Mouse (Mus musculus): ENCODE results near the gene Prmt9. TPM values are rescaled to one million over a fixed set of nuclear protein-coding genes. Genes with fewer than 3 reads are reported as not detected.

Gene Prmt9
- 10.6 and 11.8 TPM in 2 replicates for polyA plus RNA-seq (2015; fragmentation: Nextera tagmentation; extraction: Ambion mirVana)

DNA sequence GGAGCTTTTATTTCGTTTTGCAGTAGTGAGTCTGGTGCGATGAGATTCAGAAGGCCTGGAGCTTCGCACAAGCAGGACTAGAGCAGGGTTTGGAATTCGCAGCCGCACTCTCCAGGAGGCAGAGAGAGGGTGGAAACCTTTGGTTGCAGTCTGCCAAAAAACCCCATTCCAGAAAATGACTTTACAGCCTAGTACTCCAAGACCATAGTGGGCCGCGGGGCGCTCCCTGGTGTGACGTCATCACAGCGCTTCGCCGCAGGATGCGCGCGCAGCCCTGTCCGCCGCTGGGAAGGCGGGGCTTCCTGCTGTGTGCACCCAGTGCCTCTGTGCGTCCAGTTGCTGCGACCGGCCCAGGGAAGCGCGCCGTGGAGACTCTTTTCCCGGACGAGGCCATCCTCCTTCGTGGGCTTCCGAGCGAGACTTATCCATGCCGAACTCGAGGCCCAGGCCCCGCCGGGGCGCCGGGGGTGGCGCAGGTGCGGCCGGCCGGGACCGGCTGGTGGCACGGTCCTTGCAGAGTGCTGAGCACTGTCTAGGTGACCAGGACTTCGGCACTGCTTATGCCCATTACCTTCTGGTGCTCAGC lies at the start of gene Prmt9:
Prmt9 (plus strand) TSS at position 277 of the 586 bp plus-strand sequence.

DNA sequence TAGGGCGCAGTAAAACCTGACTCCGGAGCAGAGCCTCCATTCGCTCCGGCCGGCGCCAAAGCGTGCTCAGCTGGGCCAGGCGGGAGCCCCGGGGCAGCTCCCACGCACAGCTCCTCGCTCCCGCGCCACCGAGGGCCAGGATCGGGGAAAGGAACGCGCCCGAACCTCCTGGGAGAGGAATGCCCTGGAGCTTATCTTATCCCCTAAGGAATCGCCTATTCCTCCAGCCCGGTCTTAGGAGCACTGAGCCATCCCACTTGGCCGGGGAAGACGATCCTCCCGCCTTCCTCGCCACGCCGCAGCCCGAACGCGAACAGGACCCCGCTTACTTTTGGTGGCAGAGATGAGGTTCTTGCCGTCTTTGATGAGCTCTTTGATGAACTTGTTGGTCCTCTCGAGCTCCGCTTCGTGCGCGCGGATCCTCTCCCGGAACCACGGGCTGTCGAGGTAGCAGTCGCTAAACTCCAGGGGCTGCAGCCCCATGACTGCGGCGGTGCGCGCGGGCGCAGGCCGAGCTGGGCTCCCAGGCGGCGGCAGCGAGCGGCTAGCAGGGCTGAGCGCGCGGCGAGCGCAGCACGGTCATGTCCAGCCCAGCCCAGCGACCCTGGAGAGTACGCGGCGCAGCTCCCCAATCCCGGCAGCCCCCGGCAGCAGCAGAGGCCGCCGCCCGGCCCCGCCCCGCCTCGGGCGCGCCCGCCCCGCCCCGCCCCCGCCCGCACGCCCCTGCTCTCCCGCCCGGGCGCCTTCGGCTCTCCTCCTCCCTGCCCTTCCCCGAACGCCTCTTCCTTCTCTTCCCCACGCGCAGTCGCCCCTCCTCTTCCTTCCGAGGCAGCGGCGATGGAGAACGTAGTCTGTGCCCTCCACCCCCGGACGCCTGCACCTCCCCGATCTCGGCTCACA lies 31.6 kb upstream of the Prmt9 start, which contains the start of gene Arhgap10:
Arhgap10 (minus strand) TSS at position 653 of the 900 bp plus-strand sequence.

DNA sequence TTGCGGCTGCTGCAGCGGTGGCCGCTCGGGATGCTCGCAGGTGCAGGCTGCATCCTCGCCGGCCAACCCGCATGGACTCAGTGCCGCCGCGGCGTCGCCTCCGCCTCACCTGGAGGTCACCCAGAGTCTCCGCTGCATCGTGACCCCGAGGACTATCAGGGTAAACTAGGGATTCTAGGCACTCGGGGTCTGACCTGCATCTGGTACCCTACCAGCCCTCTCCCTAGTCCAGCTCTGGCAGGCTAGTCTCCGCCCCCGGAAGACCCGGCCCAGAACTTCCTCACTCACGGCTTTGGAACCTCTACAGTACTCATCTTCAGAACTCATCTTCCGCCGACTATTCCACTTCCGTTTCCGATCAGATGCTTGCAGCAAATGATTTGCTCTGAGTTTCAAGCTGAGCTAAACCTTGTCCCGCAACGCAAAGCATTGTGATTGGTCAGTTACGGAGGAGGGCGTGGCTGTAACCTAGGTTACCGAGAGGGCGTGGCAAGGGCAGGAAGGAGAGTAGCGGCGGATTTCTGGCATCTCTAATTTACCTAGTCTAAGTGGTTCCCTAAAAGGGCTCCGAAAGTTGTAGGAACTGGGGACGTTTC lies 61.3 kb downstream of the Prmt9 start, which contains the start of gene Tmem184c:
Tmem184c (minus strand) TSS at position 325 of the 596 bp plus-strand sequence.

Other genes starting within 250 kb of the Prmt9 start
- 5.7 and 7.2 TPM in 2 replicates for gene Arhgap10, start 31.4 kb upstream of the Prmt9 start, polyA plus RNA-seq (2015; fragmentation: Nextera tagmentation; extraction: Ambion mirVana)
- gene Tmem184c, start 61.3 kb downstream of the Prmt9 start, polyA plus RNA-seq (2015; fragmentation: Nextera tagmentation; extraction: Ambion mirVana): 7.8 and 9.6 TPM in 2 replicates
- gene Ednra, start 175.1 kb downstream of the Prmt9 start, polyA plus RNA-seq (2015; fragmentation: Nextera tagmentation; extraction: Ambion mirVana): 3.5 and 5.3 TPM in 2 replicates

Data from spleen, postnatal 0 days (tissue).